Mouse (Mus musculus) neural tube, embryonic 15.5 days (tissue): ENCODE data around the gene Slc32a1. TPM values are rescaled to one million over a fixed set of nuclear protein-coding genes. Genes with fewer than 3 reads are reported as not detected.

ENCODE experiments used
- ATAC-seq: fragments of 200-750 bp; cut with Nextera tagmentation; 2 replicates; pipeline ENCODE4 v1.8.0; 2017; ENCODE audit warnings: mild to moderate bottlenecking, moderate TSS enrichment, moderate library complexity; ENCODE audit not compliant: low FRiP score
- H3K27ac ChIP-seq: fragments of 300-500 bp; sonication (generic); replicated peaks from 2 replicates; pipeline ENCODE4 v1.5.1; 2015; ENCODE audit warnings: mild to moderate bottlenecking, inconsistent platforms
- H3K27me3 ChIP-seq: fragments of 300-500 bp; sonication (generic); replicated peaks from 2 replicates; pipeline ENCODE4 v1.6.1; 2015; ENCODE audit warnings: inconsistent platforms
- H3K36me3 ChIP-seq: fragments of 300-500 bp; sonication (generic); 2 replicates; pipeline ENCODE4 v1.6.1; 2015; ENCODE audit warnings: inconsistent platforms
- H3K4me1 ChIP-seq: fragments of 300-500 bp; sonication (generic); 2 replicates; pipeline ENCODE4 v1.6.1; 2015; ENCODE audit warnings: inconsistent platforms
- H3K4me2 ChIP-seq: fragments of 300-500 bp; sonication (generic); 2 replicates; pipeline ENCODE4 v1.6.1; 2015; ENCODE audit warnings: inconsistent platforms, mild to moderate bottlenecking, moderate library complexity
- H3K4me3 ChIP-seq: fragments of 300-500 bp; sonication (generic); replicated peaks from 2 replicates; pipeline ENCODE4 v1.5.1; 2015; ENCODE audit warnings: mild to moderate bottlenecking, inconsistent platforms
- H3K9ac ChIP-seq: fragments of 300-500 bp; sonication (generic); replicated peaks from 2 replicates; pipeline ENCODE4 v1.6.1; 2015; ENCODE audit warnings: mild to moderate bottlenecking, inconsistent platforms
- H3K9me3 ChIP-seq: fragments of 300-500 bp; sonication (generic); replicated peaks from 2 replicates; pipeline ENCODE4 v1.6.1; 2016; ENCODE audit warnings: inconsistent platforms
- WGBS: fragments of 180-500 bp; shearing (Covaris S2); methylation state at CpG from one replicate; pipeline ENCODE4 v1.1.7; 2015; ENCODE audit warnings: mixed read lengths; 5-methylcytosine and 5-hydroxymethylcytosine counted together
- polyA plus RNA-seq: library from polyadenylated mRNA; unstranded; fragments of >200 nt; fragmentation: Nextera tagmentation; extraction: Ambion mirVana; gene quantifications from 2 replicates; pipeline ENCODE4 v1.2.1, GENCODE M21; 2015

Slc32a1 gene
- polyA plus RNA-seq, 1 experiment from 2014 or later: 11.1 TPM

- Histone ChIP-seq H3K9ac (peak overlapping the region; percentile 0; the same call in 1 of the 2 replicates), H3K4me3 (0 out of 2 replicates have a peak overlapping the region, but pooled peaks have one; percentile 11), H3K9me3 (no peaks in the 10 kb centered on the region), H3K27me3 (peaks cover 8% of the 10 kb centered on the region; the same call in 1 of the 2 replicates), H3K4me1 (peaks cover 24% of the 10 kb centered on the region), H3K4me2 (peak overlapping the region; percentile 43), H3K36me3 (no peaks in the 10 kb centered on the region), H3K27ac (peak overlapping the region; percentile 67)
- peak; percentile 76 for ATAC-seq
- WGBS: under 1% methylated on average over 12 of the region's 12 CpGs
Measured at GRCm38 (mm10) chr2:158595103-158595502, 15.5 kb upstream of the Slc32a1 start.

DNA sequence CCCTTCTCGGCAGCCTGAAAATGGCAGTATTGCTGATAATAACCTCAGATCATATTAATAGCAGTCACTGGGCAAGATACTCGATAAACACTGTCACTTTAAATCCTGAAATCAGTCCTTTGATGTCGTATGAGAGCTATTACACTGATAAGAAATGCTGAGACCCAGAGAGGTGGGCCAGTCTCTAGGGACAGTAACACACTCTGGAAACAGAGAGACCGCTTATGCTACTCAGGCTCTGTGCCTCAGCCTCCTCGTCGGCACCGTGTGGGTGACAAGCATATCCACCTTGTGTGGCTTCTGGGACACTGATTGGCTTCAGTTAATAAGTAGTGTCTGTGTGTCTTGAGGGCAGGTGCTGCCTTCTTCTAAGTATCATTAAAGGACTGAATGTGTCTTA is 15.0 kb upstream of the Slc32a1 start:
- H3K4me2 ChIP-seq: peak overlapping the region; percentile 43
- peaks cover 11% of the 10 kb centered on the region; the same call in 1 of the 2 replicates for H3K27me3 ChIP-seq
- H3K9ac ChIP-seq: peak overlapping the region; percentile 0; the same call in 1 of the 2 replicates
- no peak for ATAC-seq
- peak overlapping the region; percentile 67 for H3K27ac ChIP-seq
- 17% methylated on average over 7 of the region's 7 CpGs for WGBS
- H3K4me3 ChIP-seq: no peak overlapping the region
- no peaks in the 10 kb centered on the region for H3K9me3 ChIP-seq
- H3K4me1 ChIP-seq: peaks cover 22% of the 10 kb centered on the region
- H3K36me3 ChIP-seq: no peaks in the 10 kb centered on the region

- Histone ChIP-seq H3K4me1 (peaks cover 16% of the 10 kb centered on the region), H3K4me2 (no peak overlapping the region), H3K27ac (no peak overlapping the region), H3K27me3 (peaks cover 21% of the 10 kb centered on the region), H3K36me3 (no peaks in the 10 kb centered on the region), H3K9me3 (no peaks in the 10 kb centered on the region), H3K9ac (no peak overlapping the region), H3K4me3 (no peak overlapping the region)
- ATAC-seq: no peak
- WGBS: 61% methylated on average over 1 of the region's 1 CpGs
Measured at GRCm38 (mm10) chr2:158596803-158597202, 13.8 kb upstream of the Slc32a1 start.

GRCm38 (mm10) chr2:158600517-158600916 is 10.1 kb upstream of the Slc32a1 start:
- WGBS: 9% methylated on average over 3 of the region's 3 CpGs
- Histone ChIP-seq H3K9ac (no peak overlapping the region), H3K27ac (no peak overlapping the region), H3K4me1 (peaks cover 27% of the 10 kb centered on the region), H3K27me3 (peaks cover 28% of the 10 kb centered on the region), H3K4me2 (no peak overlapping the region), H3K36me3 (no peaks in the 10 kb centered on the region), H3K4me3 (no peak overlapping the region), H3K9me3 (no peaks in the 10 kb centered on the region)
- no peak for ATAC-seq

DNA sequence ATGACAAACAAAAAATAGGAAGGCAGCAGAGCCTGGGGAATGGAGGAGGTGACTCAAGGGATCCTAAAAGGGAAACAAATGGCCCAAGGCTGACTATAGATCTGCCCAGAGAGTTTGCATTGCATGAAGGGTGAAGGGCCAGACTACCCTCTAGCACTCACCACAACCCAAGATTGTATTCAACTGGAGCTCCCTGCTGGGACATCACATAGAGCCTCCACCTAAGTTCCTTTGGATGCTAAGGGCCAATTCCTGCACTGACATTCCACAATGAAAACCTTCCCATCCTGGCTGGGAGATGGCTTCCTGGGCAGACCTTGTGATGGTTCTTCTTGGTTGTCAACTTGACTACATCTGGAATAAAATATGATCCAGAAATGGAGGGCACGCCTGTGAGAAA is 9.2 kb upstream of the Slc32a1 start:
- Histone ChIP-seq H3K4me3 (no peak overlapping the region), H3K27me3 (peaks cover 31% of the 10 kb centered on the region), H3K4me2 (no peak overlapping the region), H3K4me1 (peaks cover 21% of the 10 kb centered on the region), H3K36me3 (no peaks in the 10 kb centered on the region), H3K27ac (no peak overlapping the region), H3K9ac (no peak overlapping the region), H3K9me3 (no peaks in the 10 kb centered on the region)
- ATAC-seq: no peak
- WGBS: 93% methylated on average over 1 of the region's 1 CpGs

DNA sequence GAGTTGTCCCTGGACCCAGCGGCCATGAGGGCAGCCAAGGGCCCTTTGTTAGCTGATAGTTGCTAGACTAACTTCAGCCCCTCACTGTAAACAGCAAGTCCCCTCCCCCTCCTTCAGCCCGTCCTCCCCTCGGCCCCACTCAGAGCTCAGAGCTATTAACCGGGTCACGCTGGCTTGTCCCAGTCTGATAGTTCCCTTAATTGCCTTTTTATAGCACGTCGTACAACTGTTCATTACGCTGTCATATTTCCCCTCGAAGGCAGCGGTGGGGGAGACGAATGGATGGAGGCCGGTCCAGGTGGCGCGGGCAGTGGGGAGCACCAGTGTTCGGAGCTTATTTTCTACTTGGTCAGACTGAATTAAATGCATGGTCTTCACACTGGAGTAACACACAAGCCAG is 7.9 kb upstream of the Slc32a1 start:
- Histone ChIP-seq H3K36me3 (no peaks in the 10 kb centered on the region), H3K27me3 (peaks cover 41% of the 10 kb centered on the region), H3K4me1 (peaks cover 25% of the 10 kb centered on the region), H3K27ac (peak overlapping the region; percentile 42), H3K4me3 (no peak overlapping the region), H3K9ac (no peak overlapping the region), H3K9me3 (no peaks in the 10 kb centered on the region), H3K4me2 (peak overlapping the region; percentile 20)
- ATAC-seq: peak; percentile 53
- 3% methylated on average over 15 of the region's 15 CpGs for WGBS

GRCm38 (mm10) chr2:158606511-158606964 is 4.0 kb upstream of the Slc32a1 start:
- H3K4me2 ChIP-seq: peak overlapping the region; percentile 53
- 5% methylated on average over 4 of the region's 4 CpGs for WGBS
- no peak for ATAC-seq

DNA sequence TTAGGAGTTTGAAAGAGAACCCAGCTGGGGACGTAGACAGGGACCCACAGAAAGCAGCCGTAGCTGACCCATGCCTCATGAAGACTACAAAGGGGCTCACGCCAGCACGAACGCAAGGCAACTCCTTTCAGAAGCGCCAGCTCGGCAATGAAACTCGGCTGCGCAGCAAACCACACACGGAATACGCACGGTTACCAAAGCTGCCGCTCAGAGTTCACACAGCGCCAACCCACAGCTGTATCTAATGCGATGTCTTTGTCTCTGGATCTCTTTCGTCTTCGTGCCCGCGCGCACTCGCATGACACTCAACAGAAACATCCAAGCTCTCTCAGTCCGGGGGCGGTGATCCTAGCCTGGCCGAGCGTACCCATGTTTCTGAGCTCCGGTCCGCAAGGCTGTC is 886 bp upstream of the Slc32a1 start:
- H3K4me3 ChIP-seq: peak overlapping the region; percentile 50
- H3K9ac ChIP-seq: peak overlapping the region; percentile 60
- H3K9me3 ChIP-seq: no peaks in the 10 kb centered on the region
- H3K36me3 ChIP-seq: no peaks in the 10 kb centered on the region
- H3K27ac ChIP-seq: peak overlapping the region; percentile 88
- H3K27me3 ChIP-seq: peaks cover 81% of the 10 kb centered on the region
- peak overlapping the region; percentile 53 for H3K4me2 ChIP-seq
- ATAC-seq: no peak
- WGBS: under 1% methylated on average over 27 of the region's 27 CpGs
- peaks cover 36% of the 10 kb centered on the region for H3K4me1 ChIP-seq

More at GRCm38 (mm10) chr2:158606511-158606964, 4.0 kb upstream of the Slc32a1 start:
- peaks cover 37% of the 10 kb centered on the region for H3K4me1 ChIP-seq
- peaks cover 58% of the 10 kb centered on the region for H3K27me3 ChIP-seq
- peak overlapping the region; percentile 36 for H3K9ac ChIP-seq
- H3K27ac ChIP-seq: peak overlapping the region; percentile 88
- H3K9me3 ChIP-seq: no peaks in the 10 kb centered on the region
- H3K36me3 ChIP-seq: no peaks in the 10 kb centered on the region
- peak overlapping the region; percentile 50 for H3K4me3 ChIP-seq

DNA sequence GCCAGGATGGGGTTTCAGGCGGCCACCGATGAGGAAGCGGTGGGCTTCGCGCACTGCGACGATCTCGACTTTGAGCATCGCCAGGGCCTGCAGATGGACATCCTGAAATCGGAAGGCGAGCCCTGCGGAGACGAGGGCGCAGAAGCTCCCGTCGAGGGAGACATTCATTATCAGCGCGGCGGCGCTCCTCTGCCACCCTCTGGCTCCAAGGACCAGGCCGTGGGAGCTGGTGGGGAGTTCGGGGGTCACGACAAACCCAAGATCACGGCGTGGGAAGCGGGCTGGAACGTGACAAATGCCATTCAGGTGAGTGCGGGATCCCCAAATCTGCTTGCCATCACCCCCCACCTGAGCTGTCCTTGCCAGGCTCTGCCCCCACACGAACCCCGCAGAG is 756 bp downstream of the Slc32a1 start:
- Histone ChIP-seq H3K4me2 (peak overlapping the region; percentile 55), H3K4me3 (peak overlapping the region; percentile 50), H3K4me1 (peaks cover 43% of the 10 kb centered on the region), H3K27me3 (peaks cover 90% of the 10 kb centered on the region), H3K9me3 (no peaks in the 10 kb centered on the region), H3K36me3 (no peaks in the 10 kb centered on the region), H3K27ac (peak overlapping the region; percentile 88), H3K9ac (peak overlapping the region; percentile 60)
- WGBS: 0% methylated on average over 30 of the region's 30 CpGs
- no peak for ATAC-seq

GRCm38 (mm10) chr2:158611726-158612670 is 1.4 kb downstream of the Slc32a1 start:
- H3K4me3 ChIP-seq: peak overlapping the region; percentile 50
- H3K9me3 ChIP-seq: no peaks in the 10 kb centered on the region
- peak overlapping the region; percentile 88 for H3K27ac ChIP-seq
- peaks cover 92% of the 10 kb centered on the region for H3K27me3 ChIP-seq
- peak overlapping the region; percentile 60 for H3K9ac ChIP-seq
- H3K4me1 ChIP-seq: peaks cover 44% of the 10 kb centered on the region
- peak overlapping the region; percentile 55 for H3K4me2 ChIP-seq
- WGBS: 2% methylated on average over 30 of the region's 30 CpGs
- no peaks in the 10 kb centered on the region for H3K36me3 ChIP-seq
- ATAC-seq: no peak

DNA sequence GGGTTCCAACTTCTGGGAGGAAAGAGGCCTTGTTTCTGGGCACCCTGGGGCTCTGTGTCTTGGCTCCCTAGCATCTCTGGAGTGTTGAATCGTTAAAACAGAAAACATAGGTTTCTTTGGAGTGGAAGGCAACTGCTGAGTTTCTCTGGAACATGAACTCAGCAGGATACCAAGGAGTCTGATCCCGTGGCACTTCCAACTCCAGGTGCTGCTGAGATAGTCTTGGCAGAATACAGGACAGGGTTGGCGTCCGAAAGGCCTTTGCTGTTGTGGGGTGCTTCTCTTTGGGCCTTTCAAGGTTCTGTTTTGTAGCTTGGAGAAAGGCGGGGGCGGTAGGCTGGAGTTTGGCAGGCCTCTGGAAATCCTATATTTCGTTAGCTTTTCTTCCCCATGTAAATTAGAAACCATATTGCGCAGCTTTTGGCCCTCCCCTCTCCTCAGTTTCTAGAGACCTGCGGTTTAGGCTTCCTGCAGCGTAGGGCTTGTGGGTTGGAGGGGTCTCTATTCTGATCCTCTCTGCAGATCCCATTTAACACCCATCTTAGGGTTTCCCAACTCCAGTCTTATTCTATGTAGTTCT is 2.2 kb downstream of the Slc32a1 start:
- no peaks in the 10 kb centered on the region for H3K36me3 ChIP-seq
- ATAC-seq: no peak
- H3K9ac ChIP-seq: peak overlapping the region; percentile 60
- H3K27ac ChIP-seq: peak overlapping the region; percentile 88; the same call in 1 of the 2 replicates
- H3K4me1 ChIP-seq: peaks cover 44% of the 10 kb centered on the region
- peak overlapping the region; percentile 50 for H3K4me3 ChIP-seq
- H3K4me2 ChIP-seq: peak overlapping the region; percentile 55
- H3K27me3 ChIP-seq: peaks cover 92% of the 10 kb centered on the region
- no peaks in the 10 kb centered on the region for H3K9me3 ChIP-seq
- WGBS: 5% methylated on average over 10 of the region's 10 CpGs
